Mouse (Mus musculus) heart, postnatal 4 days (tissue): ENCODE measurements around the gene Phgr1. TPM values are rescaled to one million over a fixed set of nuclear protein-coding genes. Genes with fewer than 3 reads are reported as not detected.
A peak's percentile ranks its signal among the peaks of the same experiment; 100 is the strongest.

Experiments
- DNase-seq: peaks from one replicate; pipeline ENCODE4 v3.0.0; 2021
- total RNA-seq, 2 experiments: library from RNA; stranded (reverse); gene quantifications; 2 replicates each; pipeline ENCODE4 v1.2.3; 2021

The Phgr1 gene
- total RNA-seq, 2 experiments from 2014 or later = not detected

DNA sequence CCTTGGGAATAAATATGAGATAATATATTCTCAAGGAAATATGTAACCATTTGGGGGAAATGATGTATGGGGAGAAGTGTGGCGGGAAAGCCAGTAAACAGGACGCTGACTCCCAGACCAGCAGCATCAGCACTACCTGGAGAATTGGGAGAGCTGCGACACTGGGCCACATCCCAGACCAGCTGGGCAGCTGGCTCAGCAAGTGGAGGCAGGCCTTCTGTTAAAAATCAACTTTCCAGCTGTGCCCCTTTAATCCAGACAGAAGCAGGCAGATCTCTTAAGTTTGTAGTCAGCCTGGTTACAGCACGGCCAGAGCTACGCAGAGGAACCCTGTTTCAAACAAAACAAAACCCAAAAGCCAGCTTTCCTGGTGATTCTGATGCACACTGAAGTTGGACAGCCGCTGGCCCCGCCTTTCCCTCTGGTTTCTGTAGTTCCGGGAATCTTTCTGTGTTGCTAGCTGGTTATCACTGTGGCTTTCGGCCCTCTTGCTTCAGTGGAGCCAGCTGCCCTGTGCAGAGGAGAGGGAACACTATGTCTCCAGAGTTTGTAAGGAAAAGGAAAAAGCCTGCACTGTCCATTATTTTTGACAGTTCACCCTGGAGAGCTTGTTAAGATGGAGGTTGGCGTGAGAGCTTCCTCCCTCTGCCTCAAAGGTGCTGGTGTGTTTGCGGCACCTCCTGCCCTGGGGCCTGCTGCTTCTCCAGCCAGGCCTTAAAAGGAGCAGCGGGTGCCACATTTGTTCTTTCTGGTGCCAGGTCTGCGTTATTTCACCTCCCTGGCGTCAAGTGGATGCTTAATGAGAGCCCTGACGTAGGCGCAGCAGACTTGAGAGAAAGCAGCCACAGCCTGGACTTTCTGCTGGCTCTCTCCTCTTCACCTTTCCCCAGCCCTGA is 20.4 kb upstream of the Phgr1 start:
- peak; percentile 50 for DNase-seq

DNA sequence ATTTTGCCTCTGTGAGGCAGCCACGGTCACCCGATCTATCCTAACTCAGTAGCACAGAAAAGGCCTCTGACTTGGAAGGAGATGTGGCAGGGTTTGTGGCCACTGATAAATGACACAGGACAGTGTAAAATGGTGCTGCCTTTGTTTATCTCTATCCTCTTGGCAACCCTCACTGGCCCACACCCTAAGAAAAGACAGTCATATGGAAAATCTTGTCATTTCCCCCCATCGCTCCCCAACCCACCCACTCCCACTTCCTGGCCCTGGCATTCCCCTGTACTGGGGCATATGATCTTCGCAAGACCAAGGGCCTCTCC is 19.8 kb upstream of the Phgr1 start:
- DNase-seq = no peak

DNA sequence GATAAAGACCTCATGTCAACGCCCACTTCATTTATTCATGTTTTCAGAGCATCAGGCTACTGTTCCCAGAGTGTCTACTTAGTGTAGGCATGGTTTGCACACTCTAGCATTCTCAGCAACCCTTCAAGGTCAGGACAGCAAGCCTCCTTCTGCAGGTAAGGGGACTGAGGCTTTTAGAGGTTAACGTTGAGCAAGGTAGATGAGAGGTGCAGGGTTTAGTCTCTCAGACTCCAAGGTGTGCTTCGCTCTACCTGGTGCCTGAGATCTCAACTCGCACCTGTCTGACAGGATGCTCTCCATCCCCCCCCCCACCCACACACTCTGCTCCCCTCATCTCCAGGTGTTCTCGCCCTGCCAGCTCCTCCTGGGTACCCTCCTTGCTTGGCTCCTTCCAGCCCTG is 18.4 kb upstream of the Phgr1 start:
- DNase-seq = no peak

DNA sequence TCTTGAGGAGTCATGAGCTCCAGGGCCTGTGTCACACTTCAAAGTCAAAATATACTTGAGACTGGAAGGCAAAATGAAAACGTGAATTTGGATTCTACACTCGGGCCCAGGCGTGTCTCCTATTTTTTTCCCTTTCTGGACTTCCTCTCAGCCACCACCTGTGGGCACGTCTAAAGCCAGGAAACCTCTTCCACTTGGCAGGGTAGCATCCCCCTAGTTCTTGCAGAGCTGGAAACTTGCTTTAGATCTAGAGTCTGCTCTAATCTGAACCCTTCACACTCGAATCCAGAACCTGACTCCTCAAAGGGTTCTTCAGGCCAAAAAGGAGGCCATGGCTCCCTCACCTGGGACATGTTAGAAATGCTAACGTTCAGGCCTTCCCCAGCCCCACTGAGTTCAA is 17.2 kb upstream of the Phgr1 start:
- no peak for DNase-seq

DNA sequence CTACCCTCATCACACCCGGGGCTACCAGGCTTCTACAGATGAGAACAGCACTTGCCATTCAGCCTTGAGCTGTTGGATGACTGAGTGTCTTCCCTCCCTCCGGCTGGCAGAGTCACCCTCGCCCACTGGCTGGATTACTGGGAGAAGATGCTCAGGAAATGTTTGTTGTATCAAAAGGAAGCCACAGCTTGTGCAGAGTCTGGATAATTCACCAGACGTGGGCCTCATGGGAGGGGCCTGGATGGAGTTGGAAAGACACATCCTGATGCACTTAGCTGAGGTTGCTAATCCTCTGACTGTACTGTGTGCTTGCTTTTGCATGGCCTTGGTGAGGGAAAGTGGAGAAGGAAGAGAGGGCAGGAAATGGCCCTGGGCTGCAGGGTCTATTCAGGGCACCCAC is 16.5 kb upstream of the Phgr1 start:
- DNase-seq = no peak

DNA sequence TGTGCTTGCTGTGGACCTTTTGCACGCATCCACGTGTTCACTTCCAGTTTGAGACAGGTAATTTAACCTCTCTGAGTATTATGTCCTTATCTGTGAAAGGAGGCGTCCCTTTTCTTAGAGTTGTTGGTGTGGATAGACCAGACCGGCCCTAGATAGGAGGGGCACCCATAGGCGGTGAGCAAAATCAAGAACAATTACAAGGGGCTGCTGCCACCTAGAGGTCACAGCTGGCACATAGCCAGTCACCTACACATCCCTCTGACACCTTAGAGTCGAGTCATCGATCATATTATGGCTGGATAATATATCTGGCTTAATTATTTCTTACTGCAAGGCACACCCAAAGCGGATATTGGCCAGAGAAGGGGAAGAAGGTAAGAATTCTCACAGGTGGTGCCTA is 12.7 kb upstream of the Phgr1 start:
- DNase-seq = peak; percentile 72

DNA sequence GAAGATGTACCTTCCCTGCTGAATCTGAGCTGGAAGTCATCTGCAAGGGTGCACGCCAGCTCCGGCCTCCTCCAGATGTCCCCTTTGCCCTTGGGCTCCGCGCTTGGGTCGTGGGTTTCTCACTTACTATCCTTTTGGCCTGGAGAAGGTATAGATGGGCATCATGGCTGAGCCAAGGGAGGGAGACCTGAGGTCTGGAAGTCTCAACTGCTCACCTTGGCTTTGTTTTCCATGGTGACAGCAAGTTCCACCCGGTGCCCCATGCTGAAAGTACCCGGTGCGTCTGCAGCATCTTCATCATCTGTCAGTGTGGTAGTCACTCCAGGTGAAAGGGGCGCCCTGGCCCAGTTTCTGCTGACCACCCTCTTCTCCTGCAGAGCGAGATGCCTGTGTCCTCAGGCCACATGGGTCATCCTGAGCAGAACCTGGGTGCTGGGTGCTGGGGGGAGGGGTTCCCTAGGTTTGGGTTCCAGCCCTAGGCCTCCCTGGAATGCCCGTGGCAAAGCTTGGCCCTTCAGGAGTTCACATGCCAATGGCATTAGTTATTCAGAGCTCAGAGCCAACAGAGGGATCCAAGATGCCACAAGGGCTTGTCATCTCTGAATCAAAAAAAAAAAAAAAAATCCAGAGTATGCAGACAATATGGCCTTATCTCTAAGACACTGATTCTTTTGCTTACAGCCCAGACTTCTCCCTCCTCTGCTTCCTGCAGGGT is 12.1 kb upstream of the Phgr1 start:
- DNase-seq = no peak

DNA sequence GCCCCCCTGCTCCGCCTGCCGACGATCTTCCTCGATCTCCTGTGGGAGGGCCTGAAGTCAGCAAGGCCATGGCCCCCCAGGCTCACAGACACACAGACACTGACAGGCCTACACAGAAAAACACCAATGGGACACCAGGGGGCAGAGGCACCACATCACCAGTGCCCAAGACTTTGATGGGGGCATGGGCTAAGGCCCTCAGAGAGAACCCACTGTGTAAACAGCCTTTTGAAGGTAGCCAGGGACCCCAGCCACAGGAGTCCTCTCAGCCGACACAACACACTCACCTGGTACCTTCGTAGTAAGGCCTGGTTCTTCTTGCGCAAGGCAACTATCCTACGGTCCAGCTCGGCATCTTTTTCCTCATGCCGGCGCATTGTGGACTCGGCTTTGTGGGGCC is 11.2 kb upstream of the Phgr1 start:
- DNase-seq = no peak

DNA sequence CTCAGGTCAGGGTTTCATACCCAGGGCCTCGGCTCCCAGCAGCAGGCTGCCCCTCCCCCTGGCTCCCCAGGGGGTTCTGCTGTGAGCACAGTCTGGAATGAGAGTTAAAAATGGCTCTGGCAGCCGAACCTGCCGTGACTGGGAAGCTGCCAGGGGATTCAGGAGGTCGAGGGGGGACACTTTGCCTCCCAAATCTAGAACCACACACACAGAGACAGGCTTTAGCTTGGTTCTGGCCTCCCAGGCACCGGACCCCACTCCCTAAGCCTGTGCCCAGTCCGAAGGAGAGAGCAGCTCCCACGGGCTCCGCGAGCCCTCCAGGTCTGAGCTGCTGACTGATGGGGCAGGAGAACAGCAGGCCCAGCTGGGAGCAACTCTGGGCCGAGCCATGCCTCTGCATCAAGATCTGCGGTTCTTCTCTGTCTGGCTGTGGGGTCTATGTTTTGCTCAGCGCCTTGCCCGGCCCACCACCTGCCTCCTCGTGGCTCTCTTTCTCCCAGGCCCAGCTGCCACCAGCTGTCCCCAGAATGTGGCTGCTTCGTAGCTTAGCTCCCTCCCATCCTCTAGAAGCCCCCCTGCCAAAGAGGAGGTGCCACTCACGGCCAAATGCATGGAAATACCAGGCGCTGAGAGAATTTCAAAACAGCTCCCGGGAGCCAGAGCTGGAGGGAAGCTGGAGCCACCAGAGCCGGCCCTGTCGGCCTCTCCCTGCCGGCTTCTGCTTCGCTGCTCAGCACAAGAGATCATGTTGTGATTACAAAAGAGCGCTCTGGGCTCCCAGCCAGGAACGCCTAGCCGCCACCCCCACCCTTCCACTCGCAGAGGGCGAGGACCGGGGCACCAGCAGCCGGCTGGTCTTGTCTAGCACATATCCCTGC is 10.4 kb upstream of the Phgr1 start, which contains the start of gene Ccdc9b:
TSS of gene Ccdc9b (minus strand) at position 756 of the 878 bp plus-strand sequence.
- peak; percentile 92 for DNase-seq

DNA sequence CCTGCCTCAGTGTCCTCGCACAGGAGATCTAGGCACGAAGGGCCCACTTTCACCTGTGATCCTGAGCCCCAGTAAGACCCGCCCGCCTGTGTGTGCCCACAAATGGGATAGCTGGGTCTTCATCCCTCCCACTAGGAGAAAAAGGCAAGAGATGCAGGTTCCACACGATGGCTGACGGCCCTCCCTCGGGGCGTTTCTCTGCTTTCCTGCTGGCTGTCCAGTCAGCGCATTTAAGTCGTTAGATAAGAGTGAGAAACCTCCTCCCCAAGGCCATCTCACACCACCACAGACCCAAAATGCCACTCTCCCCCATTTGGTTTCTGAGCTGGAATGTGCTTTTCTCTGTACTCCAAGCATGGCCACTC is 9.8 kb upstream of the Phgr1 start:
- no peak for DNase-seq

DNA sequence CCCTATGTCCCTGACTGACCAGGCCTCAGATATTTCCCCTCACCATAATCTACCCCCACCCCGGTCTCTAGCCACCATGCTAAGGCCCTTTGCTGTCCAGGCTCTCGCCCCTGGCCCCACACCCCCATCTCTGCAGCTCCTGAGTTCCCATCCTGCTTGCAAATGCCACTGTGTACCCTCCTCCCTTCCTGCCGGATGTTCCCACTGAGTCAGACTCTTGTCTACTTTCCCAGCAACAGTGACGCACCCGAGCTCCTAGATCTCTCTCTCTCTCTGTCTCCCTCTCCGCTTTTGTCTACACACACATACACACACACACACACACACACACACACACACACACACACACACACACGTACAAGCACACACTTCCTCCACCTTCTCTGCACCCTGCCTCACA is 9.1 kb upstream of the Phgr1 start:
- DNase-seq = peak; percentile 33

DNA sequence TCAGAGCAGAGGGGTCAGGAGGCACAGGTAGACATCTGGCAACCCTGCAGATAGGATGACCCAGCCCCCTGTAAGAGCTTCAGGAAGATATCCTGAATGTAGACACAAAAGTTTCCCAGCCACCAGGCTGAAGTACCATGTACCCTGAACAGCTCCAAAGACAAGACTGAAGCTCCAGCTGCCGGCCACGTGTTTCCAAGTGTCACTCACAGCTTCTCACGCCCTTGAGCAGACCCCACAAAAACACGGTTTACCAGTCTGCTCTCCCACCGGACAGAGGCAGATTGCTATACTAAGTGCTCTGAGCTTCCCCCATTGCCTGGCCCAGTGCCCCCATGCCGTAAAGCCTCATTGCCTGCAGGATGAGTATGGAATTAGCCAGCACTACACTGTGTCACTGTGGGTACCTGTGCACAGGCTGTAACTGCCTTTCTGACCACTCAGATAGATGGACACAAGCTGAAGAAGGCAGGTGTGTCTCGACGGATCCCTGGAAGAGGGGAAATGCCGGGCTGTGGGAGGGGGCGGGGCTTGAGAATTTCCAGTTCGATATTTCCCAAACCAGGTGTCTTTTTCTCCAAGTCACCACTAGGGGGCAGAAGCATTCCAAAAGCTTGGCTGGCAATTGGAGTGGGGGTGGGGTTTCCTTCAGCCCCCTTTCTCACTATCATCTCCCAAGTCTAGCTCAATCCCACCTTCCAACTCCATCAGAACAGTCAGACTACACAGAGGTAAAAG is 8.3 kb upstream of the Phgr1 start:
- peak; percentile 53 for DNase-seq

DNA sequence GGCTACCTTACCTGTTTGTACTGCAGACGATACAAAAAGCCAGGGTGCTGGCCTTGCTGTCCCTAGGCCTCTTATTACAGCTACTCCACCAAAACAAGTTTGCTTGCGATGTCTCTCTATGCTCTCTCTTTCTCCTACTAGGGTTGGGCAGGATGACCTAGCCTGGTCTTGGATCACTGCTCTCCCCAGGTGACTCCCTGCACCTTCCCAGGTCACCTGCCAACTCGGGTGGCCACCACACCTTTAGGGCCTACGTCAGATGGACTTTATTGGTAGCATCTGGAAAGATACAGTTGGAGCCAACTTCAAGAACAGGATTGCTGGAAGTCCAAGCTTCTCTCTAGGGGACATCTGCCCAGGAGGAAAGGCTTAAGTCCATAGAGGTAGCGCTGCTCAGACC is 7.7 kb upstream of the Phgr1 start:
- no peak for DNase-seq

DNA sequence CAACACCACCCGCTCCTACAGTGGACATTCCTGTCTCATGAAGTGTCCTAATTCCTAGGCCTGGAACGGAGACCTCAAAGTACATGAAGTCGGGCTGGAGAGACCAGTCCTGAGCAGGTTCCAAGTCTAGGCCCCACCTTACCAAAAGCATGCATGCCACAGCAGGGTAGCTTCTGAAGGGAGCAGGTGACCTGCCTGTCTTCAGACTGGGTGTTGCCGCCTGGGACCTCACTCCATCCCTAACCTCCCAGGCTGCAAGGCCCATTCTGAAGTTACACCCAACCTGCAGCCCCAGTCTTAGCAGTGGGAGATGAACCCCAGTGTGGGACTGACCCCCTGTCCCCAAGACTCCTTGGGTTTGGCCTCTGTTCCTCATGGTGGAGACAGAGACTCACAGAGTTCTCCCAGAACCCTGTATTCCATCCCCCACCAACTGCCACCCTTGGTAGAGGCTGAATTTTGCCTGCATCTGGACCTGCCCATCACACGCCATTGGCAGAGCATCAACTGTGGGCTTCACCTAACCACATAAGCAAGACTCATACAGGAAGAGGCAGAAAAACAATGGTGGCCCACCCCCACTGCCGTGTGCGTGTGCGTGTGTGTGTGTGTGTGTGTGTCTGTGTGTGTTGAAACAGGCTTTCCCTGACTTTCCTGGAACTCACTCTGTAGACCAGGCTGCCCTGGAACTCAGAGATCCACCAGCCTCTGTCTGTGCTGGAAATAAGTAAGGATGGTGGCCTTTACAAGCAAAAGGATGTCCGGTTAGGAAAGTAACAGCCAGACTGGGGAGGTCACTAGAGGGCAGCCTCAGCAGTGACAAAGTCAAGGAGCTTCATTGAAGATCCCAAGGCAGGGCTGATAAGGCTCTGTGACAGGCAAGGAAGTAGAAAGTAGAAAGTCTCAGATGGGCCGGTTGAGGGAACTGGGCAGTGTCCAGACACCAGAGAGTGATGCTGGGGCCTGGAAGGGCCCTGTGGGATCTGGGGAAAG is 6.2 kb upstream of the Phgr1 start:
- DNase-seq = no peak

DNA sequence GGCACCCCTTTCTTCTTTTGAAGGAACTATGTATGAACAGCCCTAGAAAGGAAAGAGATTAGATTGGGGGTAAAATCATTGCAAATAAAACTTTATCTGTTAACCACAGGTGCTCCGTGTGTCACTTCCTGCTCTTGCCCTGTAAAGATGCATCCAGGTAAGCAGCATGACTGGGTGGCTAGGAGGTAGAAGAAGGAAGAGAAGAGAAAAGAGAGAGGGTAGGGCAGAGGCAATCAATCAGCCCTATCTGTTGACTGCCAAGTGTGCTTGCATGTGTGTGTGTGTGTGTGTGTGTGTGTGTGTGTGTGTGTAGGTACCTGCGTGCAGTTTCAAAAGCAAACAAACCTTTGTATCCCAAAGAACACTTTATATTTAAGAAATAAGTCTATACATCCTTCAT is 2.0 kb downstream of the Phgr1 start:
- no peak for DNase-seq

DNA sequence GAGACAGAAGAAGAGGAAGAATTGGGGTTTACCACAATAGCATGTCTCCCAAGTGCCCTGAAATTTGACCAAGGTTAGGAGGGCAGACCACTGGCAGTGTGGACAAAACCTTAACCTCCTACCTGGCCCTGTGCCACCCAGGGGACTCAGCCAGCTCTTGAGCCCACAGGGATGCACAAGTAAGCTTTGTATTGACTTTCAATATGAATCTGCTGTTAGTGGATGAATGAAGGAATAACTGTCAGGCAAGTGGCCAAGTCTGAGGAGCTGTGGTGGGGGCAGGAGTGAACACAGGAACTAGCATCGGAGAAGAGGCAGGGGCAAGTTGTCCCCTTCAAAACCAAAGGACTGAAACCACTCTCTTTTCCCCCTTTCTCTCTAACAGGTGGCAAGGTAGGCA is 2.8 kb downstream of the Phgr1 start:
- DNase-seq = no peak

DNA sequence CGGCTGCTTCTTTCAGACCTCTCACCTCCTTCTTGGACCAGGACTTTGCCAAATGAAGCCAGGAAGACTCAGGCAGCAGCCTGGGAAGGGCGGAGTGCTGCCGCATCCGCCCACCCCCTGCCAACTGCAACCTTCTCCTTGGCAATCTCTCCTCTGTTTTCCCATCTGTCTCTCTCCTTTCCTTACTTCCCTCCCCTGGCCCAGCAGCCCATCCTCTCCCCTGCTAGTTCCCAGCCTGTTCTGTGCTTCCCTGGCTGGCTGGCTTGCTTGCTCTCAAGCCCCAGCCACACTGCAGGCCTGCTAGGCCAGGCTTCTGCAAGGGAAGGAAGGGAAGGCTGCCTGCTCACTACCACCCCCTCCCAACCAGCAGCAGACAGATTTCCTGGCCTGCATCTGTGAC is 3.3 kb downstream of the Phgr1 start:
- no peak for DNase-seq

DNA sequence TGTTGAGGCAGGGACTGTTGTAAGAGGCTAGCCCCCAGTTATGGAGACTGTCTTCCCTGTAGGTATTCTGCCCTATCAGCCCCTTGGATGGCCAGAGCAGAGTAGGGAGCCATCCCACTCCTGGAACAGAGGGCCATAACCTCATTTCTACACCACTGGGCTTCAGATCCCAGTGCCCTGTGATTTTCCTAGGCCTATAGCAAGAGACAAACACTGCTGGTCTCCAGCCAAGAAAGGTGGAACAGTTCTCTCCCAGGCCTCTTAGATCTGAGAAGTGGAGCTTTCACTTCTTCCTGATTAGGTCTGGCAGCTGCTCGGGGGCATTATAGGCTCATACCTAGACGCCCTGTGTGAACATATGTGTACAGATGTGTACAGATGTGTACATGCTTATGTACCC is 3.7 kb downstream of the Phgr1 start:
- DNase-seq = no peak

DNA sequence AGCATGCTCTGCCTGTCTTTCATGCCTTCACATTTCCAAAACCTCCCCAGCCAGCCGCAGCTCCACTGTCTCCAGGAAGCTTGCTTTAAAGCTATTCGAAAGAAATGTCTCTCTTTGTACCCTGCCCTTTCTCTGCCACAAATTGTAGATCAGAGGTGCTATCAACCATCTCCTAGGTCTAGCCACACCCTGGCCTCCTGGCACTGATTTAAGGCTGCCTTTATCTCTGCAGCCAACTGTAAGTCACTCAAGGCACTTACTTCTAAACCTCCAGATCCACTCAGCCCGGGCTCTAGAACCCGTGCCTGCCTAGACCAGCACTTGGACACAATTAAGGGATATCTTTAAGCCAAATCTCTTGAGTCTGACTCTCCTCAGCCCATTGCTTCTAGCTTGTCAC is 5.8 kb downstream of the Phgr1 start:
- no peak for DNase-seq

DNA sequence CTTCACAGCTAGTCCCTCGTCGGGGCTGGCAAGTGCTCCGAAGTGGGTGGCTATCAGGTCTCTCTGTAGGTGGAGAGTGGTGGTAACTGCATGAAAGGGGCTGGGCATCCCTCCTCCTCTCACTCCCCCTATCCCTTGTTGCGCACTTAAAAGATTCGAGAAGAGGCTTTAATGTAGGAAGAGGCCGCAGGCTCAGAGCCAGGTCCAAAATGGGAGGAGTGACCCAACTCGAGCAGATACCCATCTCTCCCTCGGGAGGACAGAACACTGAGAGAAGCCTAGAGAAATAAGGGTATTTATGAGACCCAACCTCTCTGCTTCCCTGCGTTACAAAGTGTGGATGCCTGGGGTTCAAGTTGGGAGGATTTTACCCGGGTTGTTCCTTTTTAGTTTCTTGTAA is 6.5 kb downstream of the Phgr1 start:
- DNase-seq = no peak
